Mouse (Mus musculus) right cerebral cortex, postnatal 4 days (tissue): ENCODE measurements around the gene Taar2.
A peak's percentile ranks its signal among the peaks of the same experiment; 100 is the strongest.

Experiments
- DNase-seq: peaks from one replicate; pipeline ENCODE4 v3.0.0-alpha.2; 2022

Gene Taar2

DNA sequence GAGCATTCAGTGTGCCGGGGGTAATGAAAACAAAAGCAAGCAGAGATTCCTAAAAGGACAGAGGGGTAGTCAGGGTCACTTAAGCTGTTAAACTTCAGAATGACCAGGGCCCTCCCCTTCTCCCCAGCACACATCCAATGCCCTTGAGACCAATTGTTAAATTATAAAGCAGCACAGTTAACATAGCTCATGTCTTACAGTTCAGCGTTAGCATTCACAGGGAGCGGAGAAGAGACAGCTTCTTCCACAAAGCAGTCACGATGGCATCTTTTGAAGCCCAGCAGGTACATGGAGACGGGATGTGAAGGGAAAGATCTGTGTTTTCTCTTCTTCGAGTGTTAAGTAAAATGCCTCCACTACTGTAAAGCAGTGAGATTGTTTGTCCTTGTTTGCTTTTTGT, at the start of gene Taar2:
TSS of gene Taar2 (plus strand) at position 261 of the 400 bp plus-strand sequence.
- no peak for DNase-seq

GRCm38 (mm10) chr10:23892987-23893386, 45.4 kb upstream of the Taar2 start:
- no peak for DNase-seq

- no peak for DNase-seq
Measured at GRCm38 (mm10) chr10:23894601-23895349, 43.6 kb upstream of the Taar2 start, which contains the start of gene Vnn1. TSS of gene Vnn1 (plus strand) at chr10:23894688.

DNA sequence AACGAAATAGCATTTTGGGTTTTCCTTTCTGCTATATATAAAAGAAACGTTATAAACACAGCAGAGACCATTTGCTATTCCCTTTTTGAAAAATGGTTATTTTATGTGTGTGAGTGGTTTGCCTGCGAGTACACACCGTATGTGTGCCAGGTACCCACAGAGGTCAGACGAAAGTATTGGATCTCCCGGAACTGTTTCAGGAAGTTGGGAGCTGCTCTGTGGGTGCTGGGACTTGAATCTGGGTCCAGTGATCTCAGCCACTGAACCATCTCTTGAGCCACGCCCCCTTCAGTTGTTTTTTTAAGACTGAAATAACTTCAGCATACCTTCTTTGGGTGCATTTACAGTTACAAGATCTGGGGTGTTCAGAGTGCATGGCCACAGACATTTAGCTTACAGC, 43.0 kb upstream of the Taar2 start:
- no peak for DNase-seq

- DNase-seq: no peak
Measured at GRCm38 (mm10) chr10:23901119-23901518, 37.3 kb upstream of the Taar2 start.

DNA sequence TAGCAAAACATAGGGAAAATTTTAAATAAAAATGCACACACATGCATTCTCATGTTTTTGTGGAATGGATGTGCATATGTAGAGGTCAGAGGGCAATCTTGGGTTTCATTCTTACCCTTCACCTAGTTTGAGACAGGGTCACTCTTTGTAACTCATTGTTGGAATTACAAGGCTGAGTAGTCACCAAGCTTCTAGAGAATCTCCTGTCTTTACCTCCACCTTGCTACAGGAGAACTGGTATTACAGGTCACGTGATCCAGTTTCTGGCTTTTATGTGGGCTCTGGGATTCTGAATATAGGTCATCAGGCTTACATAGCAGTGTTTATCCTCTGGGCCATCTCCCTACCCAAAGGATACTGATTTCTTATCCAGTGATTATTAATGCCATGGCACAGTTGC, 32.7 kb upstream of the Taar2 start:
- DNase-seq: no peak

GRCm38 (mm10) chr10:23920056-23920455, 18.3 kb upstream of the Taar2 start, which contains the start of gene Taar1:
TSS of gene Taar1 (plus strand) at chr10:23920356.
- DNase-seq: no peak

- no peak for DNase-seq
Measured at GRCm38 (mm10) chr10:23922468-23922867, 15.9 kb upstream of the Taar2 start.

DNA sequence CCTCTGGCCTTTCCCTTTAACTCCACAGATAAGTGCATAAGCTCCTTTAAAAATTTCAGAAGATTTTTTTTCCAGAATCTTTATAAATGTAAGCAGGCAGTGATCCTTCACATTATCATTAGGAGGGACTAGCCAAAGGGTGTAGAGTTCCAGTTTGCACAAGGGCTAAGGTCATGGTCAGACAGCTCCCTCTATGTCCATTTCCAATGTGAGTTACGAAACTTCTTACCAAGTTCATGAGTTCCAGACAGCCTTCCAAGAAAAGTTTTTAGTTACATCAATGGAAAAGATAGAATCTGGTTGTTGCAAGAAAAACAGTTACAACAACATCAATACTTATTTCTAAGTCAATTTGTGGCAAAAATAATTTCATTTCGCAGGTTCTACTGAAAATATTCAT, 14.4 kb upstream of the Taar2 start:
- DNase-seq: no peak

GRCm38 (mm10) chr10:23937613-23938012, 759 bp upstream of the Taar2 start:
- DNase-seq: no peak

DNA sequence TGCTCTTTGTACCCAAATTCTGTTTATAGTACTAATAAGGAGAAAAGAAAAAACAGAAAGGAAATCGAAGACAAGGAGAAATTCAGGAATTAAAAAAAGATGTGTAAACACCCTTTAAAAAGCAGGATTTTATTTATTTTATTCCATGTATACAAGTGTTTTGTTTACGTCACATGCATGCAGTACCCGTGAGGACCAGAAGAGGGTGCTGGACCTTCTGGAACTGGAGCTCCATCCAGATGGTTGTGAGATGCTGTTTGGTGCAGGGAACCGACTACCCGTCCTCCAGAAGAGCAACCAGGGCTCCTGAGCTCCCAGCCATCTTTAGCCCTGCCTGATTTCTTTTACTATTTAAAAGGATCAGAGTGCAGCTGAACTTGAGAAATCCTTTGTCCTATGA, 4.1 kb downstream of the Taar2 start:
- DNase-seq: no peak

DNA sequence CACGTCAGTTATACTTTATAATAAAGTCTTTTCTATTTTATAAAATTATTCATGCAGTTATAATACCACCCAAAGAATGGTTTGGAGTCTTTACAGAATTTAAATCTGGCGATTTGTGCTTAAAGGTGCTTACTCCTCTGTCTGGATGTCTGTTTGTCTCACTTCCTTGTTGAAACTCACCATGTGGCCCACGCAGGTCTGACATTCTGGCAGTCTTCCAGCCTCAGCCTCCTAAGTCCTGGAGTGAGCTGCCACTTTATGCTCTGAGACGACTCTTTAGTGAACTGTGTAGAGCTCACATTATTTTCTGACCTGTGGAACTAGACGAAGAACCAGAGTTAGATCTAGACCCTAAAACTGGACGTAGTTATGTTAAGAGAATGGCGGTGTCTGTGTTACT, 9.7 kb downstream of the Taar2 start:
- no peak for DNase-seq

DNA sequence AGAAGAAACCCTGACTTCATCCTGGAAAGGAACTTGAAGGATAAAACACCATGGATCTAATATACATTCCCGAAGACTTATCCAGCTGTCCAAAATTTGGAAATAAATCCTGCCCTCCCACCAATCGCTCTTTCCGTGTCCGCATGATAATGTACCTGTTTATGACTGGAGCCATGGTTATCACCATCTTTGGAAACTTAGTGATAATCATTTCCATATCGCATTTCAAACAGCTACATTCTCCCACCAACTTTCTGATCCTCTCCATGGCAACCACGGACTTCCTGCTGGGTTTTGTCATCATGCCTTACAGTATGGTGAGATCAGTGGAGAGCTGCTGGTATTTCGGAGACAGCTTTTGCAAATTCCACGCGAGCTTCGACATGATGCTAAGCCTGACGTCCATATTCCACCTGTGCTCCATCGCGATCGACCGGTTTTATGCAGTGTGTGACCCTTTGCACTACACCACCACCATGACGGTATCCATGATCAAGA, 11.2 kb downstream of the Taar2 start, which contains the start of gene Taar3:
TSS of gene Taar3 (plus strand) at position 51 of the 498 bp plus-strand sequence.
- peak; percentile 19 for DNase-seq

GRCm38 (mm10) chr10:23951714-23952113, 13.3 kb downstream of the Taar2 start:
- no peak for DNase-seq

- DNase-seq: no peak
Measured at GRCm38 (mm10) chr10:23959071-23959470, 20.7 kb downstream of the Taar2 start.

GRCm38 (mm10) chr10:23960444-23960915, 22.1 kb downstream of the Taar2 start, which contains the start of gene Taar4:
TSS of gene Taar4 (plus strand) at chr10:23960494.
- no peak for DNase-seq

DNA sequence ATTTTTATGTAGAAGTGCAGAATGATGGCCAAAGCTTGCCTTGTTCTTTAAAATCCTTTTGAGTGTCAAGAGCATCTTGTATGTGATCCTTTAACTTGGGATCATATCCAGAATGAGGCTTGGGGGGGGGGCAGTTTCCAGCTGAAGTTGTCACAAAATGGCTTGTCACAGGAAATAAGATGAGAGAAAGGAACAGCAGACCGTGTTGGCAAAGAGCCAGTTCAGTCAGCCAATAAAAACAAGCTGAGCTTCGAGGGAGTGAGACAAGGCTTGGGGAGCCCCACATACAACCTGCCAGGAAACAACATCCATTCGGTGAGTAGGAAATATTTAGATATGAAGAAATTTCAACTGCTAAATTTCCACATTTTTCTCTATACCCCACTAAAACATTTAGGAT, 25.1 kb downstream of the Taar2 start:
- no peak for DNase-seq

- no peak for DNase-seq
Measured at GRCm38 (mm10) chr10:23964921-23965610, 26.7 kb downstream of the Taar2 start.

DNA sequence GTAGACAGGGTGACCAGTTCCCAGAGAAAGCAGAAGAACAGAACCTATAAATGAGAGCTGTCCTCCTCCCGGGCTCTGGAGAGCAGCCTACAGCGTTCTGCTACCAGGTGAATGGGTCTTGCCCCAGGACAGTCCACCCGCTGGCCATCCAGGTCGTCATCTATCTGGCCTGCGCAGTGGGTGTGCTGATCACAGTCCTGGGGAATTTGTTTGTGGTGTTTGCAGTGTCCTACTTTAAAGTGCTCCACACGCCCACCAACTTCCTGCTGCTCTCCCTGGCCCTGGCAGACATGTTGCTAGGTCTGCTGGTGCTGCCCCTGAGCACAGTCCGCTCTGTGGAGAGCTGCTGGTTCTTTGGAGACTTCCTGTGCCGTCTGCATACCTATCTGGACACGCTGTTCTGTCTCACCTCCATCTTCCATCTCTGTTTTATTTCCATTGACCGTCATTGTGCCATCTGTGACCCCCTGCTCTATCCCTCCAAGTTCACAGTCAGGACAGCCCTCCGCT, 32.3 kb downstream of the Taar2 start, which contains the start of gene Taar5:
TSS of gene Taar5 (plus strand) at position 51 of the 510 bp plus-strand sequence.
- no peak for DNase-seq

DNA sequence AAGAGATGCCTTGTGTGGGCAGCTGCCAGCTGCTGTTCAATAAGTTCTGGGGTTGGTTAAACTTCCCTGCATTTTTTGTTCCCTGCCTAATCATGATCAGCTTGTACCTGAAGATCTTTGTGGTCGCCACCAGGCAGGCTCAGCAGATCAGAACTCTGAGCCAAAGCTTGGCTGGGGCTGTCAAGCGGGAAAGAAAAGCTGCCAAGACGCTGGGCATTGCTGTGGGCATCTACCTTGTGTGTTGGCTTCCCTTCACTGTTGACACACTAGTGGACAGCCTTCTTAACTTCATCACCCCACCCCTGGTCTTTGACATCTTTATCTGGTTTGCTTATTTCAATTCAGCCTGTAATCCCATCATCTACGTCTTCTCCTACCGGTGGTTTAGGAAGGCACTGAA, 32.9 kb downstream of the Taar2 start:
- no peak for DNase-seq

DNA sequence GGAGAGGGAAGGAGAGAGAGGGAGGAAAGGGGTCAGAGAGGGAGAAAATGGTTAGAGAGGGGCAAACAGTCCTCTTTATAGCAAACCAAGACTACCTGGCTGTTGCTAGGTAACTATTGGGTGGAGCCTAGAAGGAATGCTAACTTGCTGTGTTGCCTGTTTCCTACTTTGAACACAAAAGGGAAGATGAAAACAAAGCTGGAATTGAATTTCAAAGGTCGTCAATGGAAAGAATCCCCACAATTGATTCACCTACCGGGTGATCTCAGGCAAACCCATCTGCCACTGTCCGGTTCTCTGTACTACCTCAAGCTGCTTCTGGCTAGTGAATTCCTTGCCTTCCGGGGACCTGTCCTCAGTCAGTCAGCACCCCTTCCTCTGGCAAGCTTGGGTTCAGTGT, 39.6 kb downstream of the Taar2 start:
- no peak for DNase-seq

GRCm38 (mm10) chr10:23978901-23979705, 40.7 kb downstream of the Taar2 start:
- DNase-seq: peak; percentile 71

- no peak for DNase-seq
Measured at GRCm38 (mm10) chr10:23985546-23985945, 47.2 kb downstream of the Taar2 start, which contains the start of gene Taar6. TSS of gene Taar6 (minus strand) at chr10:23985646.
